Mouse (Mus musculus) midbrain, embryonic 14.5 days (tissue): ENCODE measurements at regions not wholly inside any gene's neighbourhood (a gene's known extent, or its start where the extent isn't known, plus 50 kb on each side); places are given as distances from the start of the nearest gene placed in this dataset.

Experiments used
- ATAC-seq: fragments of 200-750 bp; cut with Nextera tagmentation; 2 replicates; pipeline ENCODE4 v1.8.0; 2017; ENCODE audit warnings: moderate number of reproducible peaks, moderate library complexity; ENCODE audit not compliant: low FRiP score, low TSS enrichment
- DNase-seq: peaks from one replicate; pipeline ENCODE4 v3.0.0-alpha.2; 2015
- H3K27ac ChIP-seq: fragments of 300-500 bp; sonication (generic); replicated peaks from 2 replicates; pipeline ENCODE4 v1.5.1; 2014; ENCODE audit warnings: mild to moderate bottlenecking, low read depth, low read length, moderate library complexity
- H3K27me3 ChIP-seq: fragments of 300-500 bp; sonication (generic); 2 replicates; pipeline ENCODE4 v1.6.1; 2014; ENCODE audit warnings: low read length, control low read depth, mixed read lengths; ENCODE audit not compliant: control insufficient read depth, insufficient read depth
- H3K36me3 ChIP-seq: fragments of 300-500 bp; sonication (generic); 2 replicates; pipeline ENCODE4 v1.6.1; 2014; ENCODE audit warnings: low read length, control low read depth; ENCODE audit not compliant: control insufficient read depth, insufficient read depth
- H3K4me1 ChIP-seq: fragments of 300-500 bp; sonication (generic); 2 replicates; pipeline ENCODE4 v1.6.1; 2014; ENCODE audit warnings: mild to moderate bottlenecking, antibody characterized with exemption, low read length, control low read depth; ENCODE audit not compliant: control insufficient read depth, insufficient read depth
- H3K4me2 ChIP-seq: fragments of 300-500 bp; sonication (generic); 2 replicates; pipeline ENCODE4 v1.6.1; 2014; ENCODE audit warnings: mild to moderate bottlenecking, low read length, moderate library complexity
- H3K4me3 ChIP-seq: fragments of 300-500 bp; sonication (generic); replicated peaks from 2 replicates; pipeline ENCODE4 v1.5.1; 2014; ENCODE audit warnings: low read depth, low read length
- H3K9ac ChIP-seq: fragments of 300-500 bp; sonication (generic); replicated peaks from 2 replicates; pipeline ENCODE4 v1.6.1; 2014; ENCODE audit warnings: mild to moderate bottlenecking, low read length, moderate library complexity
- H3K9me3 ChIP-seq: fragments of 300-500 bp; sonication (generic); 2 replicates; pipeline ENCODE4 v1.6.1; 2016; ENCODE audit warnings: low read length, control low read depth, mixed read lengths; ENCODE audit not compliant: control insufficient read depth
- WGBS: fragments of 180-500 bp; shearing (Covaris S2); extraction: QIAGEN DNeasy Blood & Tissue Kit; methylation state at CpG from one replicate; pipeline ENCODE4 v1.1.7; 2014; 5-methylcytosine and 5-hydroxymethylcytosine counted together

DNA sequence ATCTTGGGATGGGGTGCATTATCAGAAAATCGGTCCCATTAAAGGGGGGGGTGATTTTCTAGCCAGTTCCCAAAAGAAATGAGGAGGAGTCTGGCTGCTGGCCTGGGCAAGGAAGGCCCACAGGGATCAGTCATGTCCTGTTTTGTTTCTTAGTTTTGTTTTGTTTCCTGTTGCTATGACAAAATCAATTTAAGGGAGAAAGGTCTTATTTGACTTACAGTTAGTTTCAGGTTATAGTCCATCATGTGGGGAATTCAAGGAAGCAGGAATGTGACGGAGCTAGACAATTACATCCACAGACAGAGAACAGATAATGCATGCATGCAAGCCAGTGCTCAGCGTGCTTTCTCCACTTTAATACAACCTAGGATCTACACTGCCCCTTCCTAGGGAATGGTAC lies 101.1 kb downstream of the Rplp1 start:
- ATAC-seq = no peak
- Histone ChIP-seq H3K36me3 (no peaks in the 10 kb centered on the region), H3K9ac (no peak overlapping the region), H3K27me3 (no peaks in the 10 kb centered on the region), H3K4me2 (no peak overlapping the region), H3K4me3 (no peak overlapping the region), H3K9me3 (no peaks in the 10 kb centered on the region), H3K4me1 (no peaks in the 10 kb centered on the region), H3K27ac (no peak overlapping the region)
- 79% methylated on average over 3 of the region's 3 CpGs for WGBS
- no peak for DNase-seq

DNA sequence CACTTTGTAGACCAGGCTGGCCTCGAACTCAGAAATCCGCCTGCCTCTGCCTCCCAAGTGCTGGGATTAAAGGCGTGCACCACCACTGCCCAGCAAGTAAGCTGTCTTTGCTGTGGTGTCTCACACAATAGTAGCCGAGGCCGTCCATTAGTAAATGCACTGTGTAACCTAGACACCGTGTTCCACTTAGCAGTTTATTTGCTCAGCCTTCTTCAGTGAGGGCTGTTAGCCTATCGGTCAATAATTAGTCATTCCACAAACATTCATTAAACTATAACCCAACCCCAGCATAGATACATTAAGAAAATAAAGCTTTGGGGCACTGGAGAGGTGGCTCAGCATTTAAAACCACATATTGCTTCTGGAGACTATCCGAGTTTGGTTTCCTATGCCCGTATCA lies 102.0 kb downstream of the Rplp1 start:
- Histone ChIP-seq H3K9ac (no peak overlapping the region), H3K27ac (no peak overlapping the region), H3K4me2 (no peak overlapping the region), H3K27me3 (no peaks in the 10 kb centered on the region), H3K36me3 (no peaks in the 10 kb centered on the region), H3K4me3 (no peak overlapping the region), H3K4me1 (no peaks in the 10 kb centered on the region), H3K9me3 (no peaks in the 10 kb centered on the region)
- no peak for DNase-seq
- 90% methylated on average over 9 of the region's 9 CpGs for WGBS
- ATAC-seq = no peak

DNA sequence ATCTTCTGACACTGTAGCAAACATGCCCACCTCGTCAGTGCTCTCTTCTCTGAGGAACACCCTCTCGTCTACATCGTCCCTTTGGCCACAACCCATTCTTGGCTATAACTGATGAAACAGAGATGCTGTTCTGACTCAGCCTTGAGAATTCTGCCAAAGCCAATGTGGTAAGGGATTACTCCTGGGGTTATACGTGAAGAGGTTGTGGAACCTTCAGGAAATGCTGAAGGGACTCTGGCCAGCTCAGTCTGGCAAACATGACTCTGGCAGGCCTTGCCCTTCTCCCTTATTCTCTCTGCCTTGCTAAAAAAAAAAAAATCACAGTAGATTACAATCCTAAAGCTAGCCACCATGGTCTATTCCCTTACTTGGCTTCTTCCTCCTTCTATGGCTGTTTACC lies 103.9 kb downstream of the Rplp1 start:
- Histone ChIP-seq H3K27me3 (no peaks in the 10 kb centered on the region), H3K4me1 (no peaks in the 10 kb centered on the region), H3K4me3 (no peak overlapping the region), H3K9me3 (no peaks in the 10 kb centered on the region), H3K4me2 (no peak overlapping the region), H3K9ac (no peak overlapping the region), H3K27ac (no peak overlapping the region), H3K36me3 (no peaks in the 10 kb centered on the region)
- DNase-seq (no peak), ATAC-seq (no peak)
- WGBS = 94% methylated on average over 4 of the region's 4 CpGs

DNA sequence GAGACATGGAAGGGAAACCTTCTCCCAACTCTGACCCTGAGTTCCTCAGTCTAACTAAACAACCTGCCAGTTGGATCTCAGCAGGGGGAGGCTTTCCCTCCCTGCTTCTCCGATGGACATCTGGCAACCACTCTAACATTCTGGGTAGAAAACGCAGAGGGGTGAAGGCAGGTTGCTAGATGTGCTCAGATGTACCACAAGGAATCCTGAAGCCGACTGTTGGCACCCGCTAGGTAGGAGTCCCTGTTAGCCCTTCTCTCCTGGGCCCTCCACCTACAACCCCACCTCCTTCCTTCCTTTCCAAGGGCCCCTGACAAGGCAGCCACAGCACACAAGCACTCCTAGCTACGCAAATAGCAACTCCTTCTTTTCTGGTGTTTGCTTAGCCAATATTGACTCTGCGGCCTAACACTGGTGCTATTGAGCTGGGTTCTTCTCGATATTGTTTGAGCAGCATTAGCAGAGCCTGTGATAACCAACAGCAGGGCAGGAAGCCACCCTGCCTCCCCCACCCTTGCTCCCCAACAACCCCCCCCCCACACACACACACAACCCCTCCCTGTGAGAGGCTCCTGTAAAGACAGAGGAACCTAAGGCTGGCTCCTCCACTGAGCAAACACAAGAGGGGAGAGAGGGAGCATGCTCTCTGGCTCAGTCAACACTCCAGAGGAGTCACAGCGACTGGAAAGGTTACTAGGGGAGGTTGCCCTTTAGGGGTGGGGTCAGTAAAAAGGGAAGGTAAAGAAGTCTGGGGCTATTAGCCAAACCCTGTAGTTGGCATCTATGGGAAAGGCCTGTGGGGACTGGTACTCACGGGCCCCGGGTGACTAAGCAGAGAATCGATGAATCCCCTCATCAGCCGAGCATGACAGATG lies 105.8 kb downstream of the Rplp1 start:
- DNase-seq (no peak), ATAC-seq (no peak)
- Histone ChIP-seq H3K27me3 (no peaks in the 10 kb centered on the region), H3K4me2 (no peak overlapping the region), H3K9ac (no peak overlapping the region), H3K4me1 (peaks cover 3% of the 10 kb centered on the region), H3K27ac (no peak overlapping the region), H3K36me3 (no peaks in the 10 kb centered on the region), H3K9me3 (no peaks in the 10 kb centered on the region), H3K4me3 (no peak overlapping the region)
- WGBS = 78% methylated on average over 12 of the region's 12 CpGs

- Histone ChIP-seq H3K36me3 (no peaks in the 10 kb centered on the region), H3K27me3 (no peaks in the 10 kb centered on the region), H3K27ac (no peak overlapping the region), H3K9me3 (no peaks in the 10 kb centered on the region), H3K4me3 (no peak overlapping the region), H3K4me2 (no peak overlapping the region), H3K9ac (no peak overlapping the region), H3K4me1 (peaks cover 8% of the 10 kb centered on the region)
- WGBS = 94% methylated on average over 2 of the region's 2 CpGs
- DNase-seq = no peak
- ATAC-seq = no peak
Observed at GRCm38 (mm10) chr9:61805971-61806370, 108.4 kb downstream of the Rplp1 start.

DNA sequence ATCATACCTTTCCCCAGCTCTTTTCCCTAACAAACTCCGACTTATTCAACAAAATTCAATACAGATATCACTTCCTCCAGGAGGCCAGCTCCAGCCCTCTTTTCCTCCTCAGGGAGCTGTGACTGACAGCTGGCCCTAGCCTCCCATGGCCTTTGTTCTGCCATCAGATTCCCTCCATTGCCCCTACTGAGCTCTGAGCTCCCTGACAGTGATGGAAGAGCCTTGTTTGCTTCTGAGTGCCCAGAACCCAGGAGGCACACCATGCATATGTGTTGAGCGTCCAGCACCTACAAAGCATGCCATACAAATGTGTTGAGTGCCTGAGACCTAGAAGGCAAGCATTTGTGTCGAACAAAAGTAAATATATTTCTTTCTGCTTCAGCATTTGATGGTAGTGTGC lies 110.8 kb downstream of the Rplp1 start:
- no peaks in the 10 kb centered on the region for H3K36me3 ChIP-seq
- peaks cover 8% of the 10 kb centered on the region for H3K4me1 ChIP-seq
- H3K27me3 ChIP-seq = no peaks in the 10 kb centered on the region
- DNase-seq (peak; percentile 9), ATAC-seq (no peak)
- H3K4me2 ChIP-seq = no peak overlapping the region
- no peak overlapping the region for H3K4me3 ChIP-seq
- H3K9me3 ChIP-seq = no peaks in the 10 kb centered on the region
- H3K27ac ChIP-seq = no peak overlapping the region
- 38% methylated on average over 3 of the region's 3 CpGs for WGBS
- H3K9ac ChIP-seq = no peak overlapping the region

- no peak overlapping the region for H3K27ac ChIP-seq
- H3K4me1 ChIP-seq = peaks cover 8% of the 10 kb centered on the region
- no peaks in the 10 kb centered on the region for H3K27me3 ChIP-seq
- H3K36me3 ChIP-seq = no peaks in the 10 kb centered on the region
- ATAC-seq (no peak), DNase-seq (no peak)
- H3K4me3 ChIP-seq = no peak overlapping the region
- no peak overlapping the region for H3K9ac ChIP-seq
- H3K9me3 ChIP-seq = no peaks in the 10 kb centered on the region
- 83% methylated on average over 5 of the region's 5 CpGs for WGBS
- H3K4me2 ChIP-seq = no peak overlapping the region
Observed at GRCm38 (mm10) chr9:61802694-61803093, 111.6 kb downstream of the Rplp1 start.

DNA sequence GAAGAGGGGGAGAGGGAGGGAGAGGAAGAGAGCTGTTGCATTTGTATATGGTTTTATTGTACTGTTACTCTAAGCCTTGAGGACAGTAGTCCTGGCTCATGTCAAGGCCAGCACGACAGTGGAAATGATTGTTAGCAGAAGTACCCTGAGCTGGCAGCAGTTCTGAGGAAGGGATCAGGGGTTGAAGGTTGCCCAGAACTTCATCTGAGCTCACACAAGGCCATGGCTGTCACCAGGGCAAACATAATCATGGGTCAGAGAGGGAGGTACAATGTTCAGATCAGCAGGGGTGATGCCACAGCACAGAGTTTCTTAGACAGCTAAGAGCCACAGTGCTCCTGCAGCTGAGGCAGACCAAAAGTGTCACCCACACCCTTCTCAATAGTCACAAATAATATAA lies 114.8 kb downstream of the Rplp1 start:
- H3K27ac ChIP-seq = no peak overlapping the region
- no peaks in the 10 kb centered on the region for H3K36me3 ChIP-seq
- no peak for DNase-seq
- peaks cover 8% of the 10 kb centered on the region for H3K4me1 ChIP-seq
- no peak overlapping the region for H3K4me3 ChIP-seq
- WGBS = 79% methylated on average over 1 of the region's 1 CpGs
- H3K9me3 ChIP-seq = no peaks in the 10 kb centered on the region
- H3K9ac ChIP-seq = no peak overlapping the region
- no peak overlapping the region for H3K4me2 ChIP-seq
- no peaks in the 10 kb centered on the region for H3K27me3 ChIP-seq
- ATAC-seq = no peak

- H3K27me3 ChIP-seq = no peaks in the 10 kb centered on the region
- no peak overlapping the region for H3K4me2 ChIP-seq
- no peaks in the 10 kb centered on the region for H3K36me3 ChIP-seq
- no peak overlapping the region for H3K9ac ChIP-seq
- DNase-seq = no peak
- H3K27ac ChIP-seq = no peak overlapping the region
- 71% methylated on average over 5 of the region's 5 CpGs for WGBS
- H3K4me1 ChIP-seq = no peaks in the 10 kb centered on the region
- H3K9me3 ChIP-seq = no peaks in the 10 kb centered on the region
- no peak overlapping the region for H3K4me3 ChIP-seq
- ATAC-seq = no peak
Observed at GRCm38 (mm10) chr9:61795910-61796309, 118.4 kb downstream of the Rplp1 start.
